Mouse (Mus musculus) myocyte (in vitro differentiated cells): ENCODE measurements around the gene Vps35l.

Experiments
- E2F4 ChIP-seq: IDR thresholded peaks from one replicate; pipeline ENCODE4 v1.6.1; 2011; ENCODE audit warnings: mild to moderate bottlenecking, control low read depth, moderate library complexity; ENCODE audit not compliant: insufficient read depth
- MAX ChIP-seq: IDR thresholded peaks from one replicate; pipeline ENCODE4 v1.6.1; 2011; ENCODE audit warnings: low read depth, mild to moderate bottlenecking, control low read depth
- POLR2A ChIP-seq: IDR thresholded peaks from one replicate; pipeline ENCODE4 v1.6.1; 2011; ENCODE audit warnings: low read depth, mild to moderate bottlenecking, control low read depth, moderate library complexity; ENCODE audit not compliant: insufficient read length
- POLR2AphosphoS2 ChIP-seq: IDR thresholded peaks from one replicate; pipeline ENCODE4 v1.6.1; 2011; ENCODE audit warnings: low read depth, control low read depth; ENCODE audit not compliant: insufficient read length
- TCF3 ChIP-seq: IDR thresholded peaks from one replicate; pipeline ENCODE4 v1.6.1; 2011; ENCODE audit warnings: low read depth, control low read depth; ENCODE audit not compliant: insufficient read length

DNA sequence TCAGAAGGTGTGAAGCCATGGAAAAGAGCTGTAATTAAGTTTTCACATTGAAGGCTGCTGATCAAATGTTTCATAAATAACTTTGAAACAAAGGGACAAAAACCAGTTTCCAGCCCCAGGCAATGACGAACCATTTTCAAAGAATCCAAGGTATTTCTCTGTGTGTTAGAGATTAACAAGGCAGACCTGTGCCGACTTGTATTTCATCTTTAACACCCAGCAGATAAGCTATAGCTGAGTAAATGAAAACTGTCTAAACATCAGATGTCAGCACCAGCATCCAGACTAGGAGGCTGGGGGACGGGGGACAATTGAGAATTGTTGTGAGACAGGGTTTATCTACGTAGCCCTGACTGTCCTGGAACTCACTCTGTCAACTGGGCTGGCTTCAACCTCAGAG, 143.9 kb downstream of the Vps35l start:
- no peak for TF ChIP-seq POLR2A
- TF ChIP-seq TCF3, result no peak
- TF ChIP-seq E2F4, result no peak
- no peak for TF ChIP-seq MAX
- no peak for TF ChIP-seq POLR2AphosphoS2
